Comparison of ENCODE assay signal across 9 mouse cellular contexts in the genomic region with DNA sequence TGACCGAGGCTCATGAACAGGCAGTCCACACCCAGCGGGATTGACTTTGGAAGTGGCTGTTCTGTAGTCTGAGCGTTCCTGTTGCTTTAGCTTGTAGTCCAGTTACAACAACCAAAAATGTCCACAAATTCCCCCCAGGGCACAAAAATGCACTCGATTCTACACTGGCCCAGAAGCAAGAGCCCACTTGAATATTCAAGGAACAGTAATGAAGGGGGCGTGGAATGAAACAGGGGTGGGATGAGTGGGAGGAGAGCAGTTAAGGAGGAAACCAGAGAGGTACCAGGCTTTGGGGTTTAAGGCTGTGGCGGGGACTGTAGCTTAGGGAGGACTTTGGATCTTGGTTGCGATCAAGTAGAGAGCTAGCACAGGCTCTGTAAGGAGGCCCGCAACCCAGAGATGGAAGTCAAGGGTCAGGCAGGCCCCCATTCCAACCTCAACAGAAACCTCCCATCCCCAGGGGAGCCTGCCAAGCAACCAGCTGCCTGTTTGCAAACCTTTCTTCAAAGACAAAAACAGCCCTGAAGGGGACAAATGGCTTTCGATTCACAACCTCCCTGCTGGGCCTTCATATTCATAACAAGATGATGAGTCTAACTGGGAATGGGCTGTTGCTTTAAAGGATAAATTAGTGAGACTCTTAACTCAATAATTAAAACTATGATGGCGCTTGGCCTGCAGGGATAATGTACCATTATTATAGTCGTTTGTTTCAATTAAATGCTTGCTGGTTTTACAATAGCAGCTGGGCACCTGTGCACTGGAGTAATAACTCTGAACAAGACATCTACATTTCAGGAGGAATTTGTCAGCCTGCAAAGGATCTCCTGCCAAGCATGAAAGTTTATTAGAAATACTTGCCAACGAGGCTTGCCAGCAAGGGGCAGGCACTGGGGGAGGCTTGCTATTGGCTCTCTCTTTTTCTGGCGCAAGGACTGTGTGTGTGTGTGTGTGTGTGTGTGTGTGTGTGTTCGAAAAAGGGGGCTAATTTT.
DNase-seq lines count a peak whose midpoint lies in the region; ATAC-seq and TF ChIP-seq lines count a peak whose summit lies in the region.
"Had no signal": no experiment of that assay in that cellular context is flagged by ENCODE, and none has a peak within 500 bp of the region (broad histone marks: within the 10 kb centered on the region; RNA-seq: fewer than 3 reads in every experiment).

No protein-coding gene starts in this region.

- H3K9me3 ChIP-seq in hindbrain, embryonic 11.5 days (ENCODE audit: control insufficient read depth, low read length), result no peaks in the 10 kb centered on the region
- H3K9me3 ChIP-seq in midbrain, embryonic 13.5 days, result no peaks in the 10 kb centered on the region
- H3K9me3 ChIP-seq: heart, embryonic 12.5 days had no signal

- TF ChIP-seq CTCF in layer of hippocampus, adult 2 months (conservative IDR thresholded peaks at IDR 0.05), result no peak
- no peak for TF ChIP-seq CTCF in thymus, adult 2 months (IDR thresholded peaks at IDR 0.05; ENCODE audit: borderline replicate concordance, control insufficient read depth, extremely low read depth, insufficient read depth, low read length, poor library complexity)

- H3K36me3 ChIP-seq in hindbrain, embryonic 11.5 days (ENCODE audit: control insufficient read depth, insufficient read depth, low read length), result no peaks in the 10 kb centered on the region
- H3K36me3 ChIP-seq in midbrain, embryonic 13.5 days, result no peaks in the 10 kb centered on the region
- H3K36me3 ChIP-seq in thymus, adult 2 months (ENCODE audit: control insufficient read depth, insufficient read depth, low read length), result no peaks in the 10 kb centered on the region
- H3K36me3 ChIP-seq: heart, embryonic 12.5 days had no signal

- H3K4me3 ChIP-seq in layer of hippocampus, adult 2 months, result no peak overlapping the region
- H3K4me3 ChIP-seq in hindbrain, embryonic 11.5 days (ENCODE audit: low read depth, low read length), result no peak overlapping the region
- H3K4me3 ChIP-seq in midbrain, embryonic 13.5 days (replicated peaks), result no peak overlapping the region
- H3K4me3 ChIP-seq in thymus, adult 2 months (ENCODE audit: control insufficient read depth, insufficient read depth, low read length), result no peak overlapping the region
- H3K4me3 ChIP-seq: heart, embryonic 12.5 days had no signal

- no peak overlapping the region for H3K9ac ChIP-seq in hindbrain, embryonic 11.5 days (ENCODE audit: low read depth, low read length)
- H3K9ac ChIP-seq in midbrain, embryonic 13.5 days (replicated peaks), result no peak overlapping the region
- H3K9ac ChIP-seq: heart, embryonic 12.5 days had no signal

- H3K4me1 ChIP-seq in hindbrain, embryonic 11.5 days (replicated peaks; ENCODE audit: control insufficient read depth, insufficient read depth, low read length), result peaks cover 10% of the 10 kb centered on the region
- peaks cover 77% of the 10 kb centered on the region for H3K4me1 ChIP-seq in midbrain, embryonic 13.5 days (replicated peaks)
- H3K4me1 ChIP-seq in thymus, adult 2 months (replicated peaks; ENCODE audit: control insufficient read depth, insufficient read depth, low read length), result no peaks in the 10 kb centered on the region
- H3K4me1 ChIP-seq: heart, embryonic 12.5 days had no signal

- H3K27ac ChIP-seq in layer of hippocampus, adult 2 months, result peak overlapping the region; percentile 41; the same call in 1 of the 2 replicates
- no peak overlapping the region for H3K27ac ChIP-seq in hindbrain, embryonic 11.5 days (ENCODE audit: low read depth, low read length)
- H3K27ac ChIP-seq in midbrain, embryonic 13.5 days, result peak overlapping the region; percentile 65; the same call in 1 of the 2 replicates
- H3K27ac ChIP-seq in thymus, adult 2 months (ENCODE audit: control insufficient read depth, insufficient read depth, low read length), result no peak overlapping the region

- H3K4me2 ChIP-seq in hindbrain, embryonic 11.5 days (replicated peaks; ENCODE audit: low read depth, low read length), result no peak overlapping the region
- H3K4me2 ChIP-seq in midbrain, embryonic 13.5 days (replicated peaks), result 0 out of 2 replicates have a peak overlapping the region, but pooled peaks have one; percentile 10
- H3K4me2 ChIP-seq: heart, embryonic 12.5 days had no signal

- DNase-seq in layer of hippocampus, adult 2 months (ENCODE audit: low spot score in 2 of 2), result peak; percentile 18 to 26
- DNase-seq in layer of hippocampus, postnatal 25 days (ENCODE audit: extremely low spot score in 1 of 2, low spot score in 1 of 2), result no peak
- DNase-seq in adipocyte (ENCODE audit: low spot score), result peak; percentile 8
- peak; percentile 64 for DNase-seq in hindbrain, embryonic 11.5 days (ENCODE audit: low spot score)
- no peak for DNase-seq in thymus, adult 2 months
- DNase-seq in gastrocnemius, adult 18-20 months (ENCODE audit: low spot score), result no peak
- no peak for DNase-seq in gastrocnemius, postnatal 4 days (ENCODE audit: low spot score in 2 of 2)

- ATAC-seq in hindbrain, embryonic 11.5 days (ENCODE audit: low FRiP score), result 0 out of 2 replicates have a peak, but pooled peaks have one; percentile 43
- ATAC-seq in midbrain, embryonic 13.5 days, result 0 out of 2 replicates have a peak, but pooled peaks have one; percentile 2

- no peak for TF ChIP-seq POLR2A in thymus, adult 2 months (IDR thresholded peaks at IDR 0.05; ENCODE audit: control insufficient read depth, extremely low read depth, insufficient read depth, low read length, poor library complexity)

- peaks cover 9% of the 10 kb centered on the region; the same call in 1 of the 2 replicates for H3K27me3 ChIP-seq in hindbrain, embryonic 11.5 days (ENCODE audit: control insufficient read depth, insufficient read depth, low read length)
- H3K27me3 ChIP-seq in midbrain, embryonic 13.5 days, result peaks cover 8% of the 10 kb centered on the region; the same call in 1 of the 2 replicates
- no peaks in the 10 kb centered on the region for H3K27me3 ChIP-seq in thymus, adult 2 months (ENCODE audit: control insufficient read depth, insufficient read depth, low read length)

- WGBS in hindbrain, embryonic 11.5 days, result 36% methylated on average over 14 of the region's 14 CpGs
- WGBS in midbrain, embryonic 13.5 days, result 28% methylated on average over 14 of the region's 14 CpGs
- WGBS in thymus, adult 2 months, result 87% methylated on average over 14 of the region's 14 CpGs

Comparison
In these comparisons a context has a peak if more than half of its experiments do, and no peak if none do; other contexts are left out.
1. DNase-seq: peak in layer of hippocampus, adult 2 months (2 of 2), adipocyte (single experiment) and hindbrain, embryonic 11.5 days (single experiment); none in layer of hippocampus, postnatal 25 days (0 of 2), thymus, adult 2 months (single experiment), gastrocnemius, adult 18-20 months (single experiment) and gastrocnemius, postnatal 4 days (0 of 2).
2. H3K27ac ChIP-seq: peak in layer of hippocampus, adult 2 months (single experiment) and midbrain, embryonic 13.5 days (single experiment); none in hindbrain, embryonic 11.5 days (single experiment) and thymus, adult 2 months (single experiment).